Mouse (Mus musculus) MEL (cell line): ENCODE measurements around the gene Tex44. TPM values are rescaled to one million over a fixed set of nuclear protein-coding genes. Genes with fewer than 3 reads are reported as not detected.

ENCODE experiments used
- DNase-seq: peaks from one replicate; pipeline ENCODE4 v3.0.0; 2011; ENCODE audit warnings: low read depth, low spot score
- H3K27ac ChIP-seq: 2 replicates; pipeline ENCODE4 v1.5.1; 2012; ENCODE audit warnings: low read depth, mild to moderate bottlenecking, control low read depth, low read length, moderate library complexity; ENCODE audit not compliant: control insufficient read depth
- H3K27me3 ChIP-seq, 2 experiments: fragments of 150-350 bp in 1 of 2; sonication (generic) in 1 of 2; 2 replicates each; pipeline ENCODE4 v1.6.1; 2012; ENCODE audit warnings: low read length in 2 of 2, mild to moderate bottlenecking in 2 of 2, improper control_type of control experiment in 1 of 2, moderate library complexity in 1 of 2; ENCODE audit not compliant: insufficient read depth in 2 of 2, control insufficient read depth in 1 of 2
- H3K36me3 ChIP-seq, 2 experiments: 2 replicates each; pipeline ENCODE4 v1.6.1; 2012 to 2014; ENCODE audit warnings: low read length in 2 of 2, improper control_type of control experiment in 1 of 2, inconsistent platforms in 1 of 2, mild to moderate bottlenecking in 1 of 2; ENCODE audit not compliant: insufficient read depth in 2 of 2, control insufficient read depth in 1 of 2
- H3K4me1 ChIP-seq, 2 experiments: fragments of 150-350 bp in 1 of 2; sonication (generic) in 1 of 2; 2 replicates each; pipeline ENCODE4 v1.6.1; 2012; ENCODE audit warnings: low read length in 2 of 2, improper control_type of control experiment in 1 of 2, mild to moderate bottlenecking in 1 of 2; ENCODE audit not compliant: insufficient read depth in 2 of 2, control insufficient read depth in 1 of 2
- H3K4me3 ChIP-seq, 2 experiments: fragments of 150-350 bp in 1 of 2; sonication (generic) in 1 of 2; 2 replicates each; pipeline ENCODE4 v1.5.1; 2012; ENCODE audit warnings: low read depth in 2 of 2, low read length in 2 of 2, mild to moderate bottlenecking in 2 of 2, moderate library complexity in 2 of 2, control low read depth in 1 of 2, improper control_type of control experiment in 1 of 2; ENCODE audit not compliant: control insufficient read depth in 1 of 2, insufficient read depth in 1 of 2
- H3K79me2 ChIP-seq: 2 replicates; pipeline ENCODE4 v1.6.1; 2012; ENCODE audit warnings: mild to moderate bottlenecking, low read length, moderate library complexity; ENCODE audit not compliant: control insufficient read depth, poor library complexity, insufficient read depth
- H3K9ac ChIP-seq: 2 replicates; pipeline ENCODE4 v1.6.1; 2012; ENCODE audit warnings: low read depth, mild to moderate bottlenecking, control low read depth, low read length, moderate library complexity; ENCODE audit not compliant: control insufficient read depth, poor library complexity, severe bottlenecking
- H3K9me3 ChIP-seq: fragments of 150-350 bp; sonication (generic); replicated peaks from 2 replicates; pipeline ENCODE4 v1.6.1; 2012; ENCODE audit warnings: mild to moderate bottlenecking, low read length, improper control_type of control experiment, moderate library complexity; ENCODE audit not compliant: insufficient read depth
- CHD2 ChIP-seq: IDR thresholded peaks from 2 replicates; pipeline ENCODE4 v1.6.1; 2011; ENCODE audit warnings: low read length, improper control_type of control experiment
- E2F4 ChIP-seq: IDR thresholded peaks from 2 replicates; pipeline ENCODE4 v1.6.1; 2011; ENCODE audit warnings: low read depth, low read length, improper control_type of control experiment, borderline replicate concordance
- ELF1 ChIP-seq: IDR thresholded peaks from 2 replicates; pipeline ENCODE4 v1.6.1; 2014; ENCODE audit warnings: low read depth, mild to moderate bottlenecking, inconsistent platforms, low read length, improper control_type of control experiment, moderate library complexity
- EP300 ChIP-seq, 2 experiments: IDR thresholded peaks; 2 replicates each; pipeline ENCODE4 v1.6.1; 2011; ENCODE audit warnings: improper control_type of control experiment in 2 of 2, low read length in 2 of 2, low read depth in 1 of 2, mild to moderate bottlenecking in 1 of 2
- ETS1 ChIP-seq: IDR thresholded peaks from 2 replicates; pipeline ENCODE4 v1.6.1; 2012; ENCODE audit warnings: low read depth, mild to moderate bottlenecking, inconsistent platforms, low read length, improper control_type of control experiment, moderate library complexity
- GABPA ChIP-seq: IDR thresholded peaks from 2 replicates; pipeline ENCODE4 v1.6.1; 2012; ENCODE audit warnings: low read depth, mild to moderate bottlenecking, inconsistent platforms, low read length, improper control_type of control experiment, moderate library complexity
- HCFC1 ChIP-seq: IDR thresholded peaks from 2 replicates; pipeline ENCODE4 v1.6.1; 2012; ENCODE audit warnings: low read depth, mild to moderate bottlenecking, inconsistent platforms, low read length, improper control_type of control experiment, moderate library complexity
- JUND ChIP-seq: IDR thresholded peaks from 2 replicates; pipeline ENCODE4 v1.6.1; 2011; ENCODE audit warnings: low read depth, mild to moderate bottlenecking, improper control_type of control experiment, low read length
- KAT2A ChIP-seq: conservative IDR thresholded peaks from 2 replicates; pipeline ENCODE4 v1.6.1; 2012; ENCODE audit warnings: low read depth, low read length, improper control_type of control experiment, inconsistent platforms
- MAFK ChIP-seq: IDR thresholded peaks from 2 replicates; pipeline ENCODE4 v1.6.1; 2011; ENCODE audit warnings: low read depth, mild to moderate bottlenecking, low read length, improper control_type of control experiment, borderline replicate concordance
- MAX ChIP-seq: IDR thresholded peaks from 2 replicates; pipeline ENCODE4 v1.6.1; 2011; ENCODE audit warnings: low read length, improper control_type of control experiment
- MAZ ChIP-seq: IDR thresholded peaks from 2 replicates; pipeline ENCODE4 v1.6.1; 2012; ENCODE audit warnings: low read depth, mild to moderate bottlenecking, inconsistent platforms, low read length, improper control_type of control experiment
- MEF2A ChIP-seq: IDR thresholded peaks from 2 replicates; pipeline ENCODE4 v1.6.1; 2014; ENCODE audit warnings: low read depth, mild to moderate bottlenecking, inconsistent platforms, low read length, improper control_type of control experiment; ENCODE audit not compliant: poor library complexity, insufficient replicate concordance, severe bottlenecking; ENCODE audit errors: extremely low read depth
- MXI1 ChIP-seq: IDR thresholded peaks from 2 replicates; pipeline ENCODE4 v1.6.1; 2011; ENCODE audit warnings: mild to moderate bottlenecking, low read depth, low read length, improper control_type of control experiment
- MYC ChIP-seq: IDR thresholded peaks from 2 replicates; pipeline ENCODE4 v1.6.1; 2011; ENCODE audit warnings: low read depth, mild to moderate bottlenecking, low read length, improper control_type of control experiment, moderate library complexity
- NELFE ChIP-seq: IDR thresholded peaks from 2 replicates; pipeline ENCODE4 v1.6.1; 2011; ENCODE audit warnings: low read depth, low read length, improper control_type of control experiment
- NRF1 ChIP-seq: IDR thresholded peaks from 2 replicates; pipeline ENCODE4 v1.6.1; 2014; ENCODE audit warnings: low read depth, mild to moderate bottlenecking, inconsistent platforms, low read length, improper control_type of control experiment, moderate library complexity; ENCODE audit not compliant: poor library complexity, insufficient read depth, severe bottlenecking
- POLR2AphosphoS2 ChIP-seq: IDR thresholded peaks from 2 replicates; pipeline ENCODE4 v1.6.1; 2011; ENCODE audit warnings: low read length, improper control_type of control experiment
- POLR2AphosphoS5 ChIP-seq: IDR thresholded peaks from 2 replicates; pipeline ENCODE4 v1.6.1; 2012; ENCODE audit warnings: low read depth, borderline replicate concordance, mild to moderate bottlenecking, inconsistent platforms, low read length, moderate library complexity, mixed read lengths
- RCOR1 ChIP-seq: IDR thresholded peaks from 2 replicates; pipeline ENCODE4 v1.6.1; 2012; ENCODE audit warnings: low read depth, mild to moderate bottlenecking, inconsistent platforms, low read length, improper control_type of control experiment
- SMC3 ChIP-seq: IDR thresholded peaks from 2 replicates; pipeline ENCODE4 v1.6.1; 2011; ENCODE audit warnings: low read depth, low read length, improper control_type of control experiment
- TAL1 ChIP-seq: IDR thresholded peaks from 2 replicates; pipeline ENCODE4 v1.6.1; 2012; ENCODE audit warnings: mild to moderate bottlenecking, inconsistent platforms, low read length, moderate library complexity, mixed read lengths
- TBP ChIP-seq: IDR thresholded peaks from 2 replicates; pipeline ENCODE4 v1.8.0; 2011; ENCODE audit warnings: low read depth, low read length, improper control_type of control experiment
- TCF12 ChIP-seq: IDR thresholded peaks from 2 replicates; pipeline ENCODE4 v1.6.1; 2014; ENCODE audit warnings: low read depth, mild to moderate bottlenecking, inconsistent platforms, low read length, improper control_type of control experiment, moderate library complexity
- UBTF ChIP-seq: IDR thresholded peaks from 2 replicates; pipeline ENCODE4 v1.6.1; 2012; ENCODE audit warnings: low read depth, mild to moderate bottlenecking, inconsistent platforms, low read length, improper control_type of control experiment, moderate library complexity, borderline replicate concordance; ENCODE audit not compliant: insufficient read depth
- USF1 ChIP-seq: IDR thresholded peaks from 2 replicates; pipeline ENCODE4 v1.6.1; 2014; ENCODE audit warnings: low read depth, mild to moderate bottlenecking, inconsistent platforms, low read length, improper control_type of control experiment, moderate library complexity
- USF2 ChIP-seq, 2 experiments: IDR thresholded peaks; 2 replicates each; pipeline ENCODE4 v1.6.1; 2011 to 2012; ENCODE audit warnings: improper control_type of control experiment in 2 of 2, low read length in 2 of 2, borderline replicate concordance in 1 of 2, inconsistent platforms in 1 of 2, low read depth in 1 of 2, mild to moderate bottlenecking in 1 of 2; ENCODE audit not compliant: insufficient read depth in 1 of 2
- ZC3H11A ChIP-seq: IDR thresholded peaks from 2 replicates; pipeline ENCODE4 v1.6.1; 2012; ENCODE audit warnings: low read depth, mild to moderate bottlenecking, inconsistent platforms, low read length, improper control_type of control experiment
- ZNF384 ChIP-seq: IDR thresholded peaks from 2 replicates; pipeline ENCODE4 v1.6.1; 2012; ENCODE audit warnings: low read depth, mild to moderate bottlenecking, inconsistent platforms, low read length, improper control_type of control experiment
- polyA plus RNA-seq, 2 experiments: library from polyadenylated mRNA; stranded (reverse) in 1 of 2; unstranded in 1 of 2; fragments of >175 nt in 1 of 2; fragments of >200 nt in 1 of 2; gene quantifications; 2 replicates each; pipeline versions ENCODE4 v1.2.1 to v1.2.4; 2012; ENCODE audit warnings: low replicate concordance in 2 of 2, low read depth in 1 of 2; ENCODE audit not compliant: insufficient read length in 2 of 2, insufficient read depth in 1 of 2, missing spikeins in 1 of 2
- total RNA-seq: library from RNA; depleted of rRNA; stranded (reverse); fragments of 300-350 nt; gene quantifications from 2 replicates; pipeline ENCODE4 v1.2.3, GENCODE M21; 2012

Gene Tex44
- total and polyA plus RNA-seq, 3 experiments = not detected

DNA sequence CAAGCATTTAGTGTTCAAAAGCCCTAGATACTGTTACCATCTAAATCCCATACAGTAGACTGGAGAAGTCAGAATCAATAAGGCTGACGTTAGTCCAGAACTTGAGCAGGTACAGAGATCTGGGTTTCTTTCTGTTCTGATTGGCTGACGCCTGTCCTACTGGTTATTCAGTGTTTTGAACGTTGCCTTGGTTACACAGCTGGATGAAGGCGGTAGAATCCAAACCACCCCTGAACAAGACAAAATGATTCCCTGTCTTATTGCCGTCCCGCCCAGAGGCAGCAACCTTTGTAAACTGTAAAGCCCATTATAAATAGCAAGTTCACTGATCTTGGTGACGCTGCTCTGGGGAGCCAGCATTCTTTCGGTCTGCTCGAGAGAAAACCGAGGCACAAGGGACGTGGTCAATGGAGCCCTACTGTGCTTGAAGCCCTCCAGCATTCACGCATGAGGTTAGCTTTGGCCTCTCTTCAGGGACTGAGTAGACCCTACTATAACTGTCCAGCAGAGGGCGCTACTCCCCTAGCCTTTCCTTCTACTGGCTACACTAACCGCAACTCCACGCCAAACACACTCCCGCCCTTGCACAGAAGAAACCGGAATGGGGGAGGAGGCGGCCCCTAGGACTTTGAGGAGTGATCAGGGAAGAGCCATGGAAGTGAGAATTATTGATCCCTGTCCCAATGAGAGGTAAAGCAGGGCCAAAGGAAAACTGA is 14.2 kb downstream of the Tex44 start (continued):
- TF ChIP-seq USF2 (IDR thresholded peaks at IDR 0.05; ENCODE audit: borderline replicate concordance in 1 of 2, insufficient read depth in 1 of 2, low read depth in 1 of 2, low read length in 2 of 2) = no peak
- no peak for TF ChIP-seq ETS1
- TF ChIP-seq RCOR1 = no peak
- no peak for TF ChIP-seq MAX
- no peak; the same call in 1 of the 2 replicates for TF ChIP-seq MAZ
- no peak for TF ChIP-seq MEF2A
- TF ChIP-seq KAT2A = no peak
- TF ChIP-seq, all 39 proteins: peak for 12

DNA sequence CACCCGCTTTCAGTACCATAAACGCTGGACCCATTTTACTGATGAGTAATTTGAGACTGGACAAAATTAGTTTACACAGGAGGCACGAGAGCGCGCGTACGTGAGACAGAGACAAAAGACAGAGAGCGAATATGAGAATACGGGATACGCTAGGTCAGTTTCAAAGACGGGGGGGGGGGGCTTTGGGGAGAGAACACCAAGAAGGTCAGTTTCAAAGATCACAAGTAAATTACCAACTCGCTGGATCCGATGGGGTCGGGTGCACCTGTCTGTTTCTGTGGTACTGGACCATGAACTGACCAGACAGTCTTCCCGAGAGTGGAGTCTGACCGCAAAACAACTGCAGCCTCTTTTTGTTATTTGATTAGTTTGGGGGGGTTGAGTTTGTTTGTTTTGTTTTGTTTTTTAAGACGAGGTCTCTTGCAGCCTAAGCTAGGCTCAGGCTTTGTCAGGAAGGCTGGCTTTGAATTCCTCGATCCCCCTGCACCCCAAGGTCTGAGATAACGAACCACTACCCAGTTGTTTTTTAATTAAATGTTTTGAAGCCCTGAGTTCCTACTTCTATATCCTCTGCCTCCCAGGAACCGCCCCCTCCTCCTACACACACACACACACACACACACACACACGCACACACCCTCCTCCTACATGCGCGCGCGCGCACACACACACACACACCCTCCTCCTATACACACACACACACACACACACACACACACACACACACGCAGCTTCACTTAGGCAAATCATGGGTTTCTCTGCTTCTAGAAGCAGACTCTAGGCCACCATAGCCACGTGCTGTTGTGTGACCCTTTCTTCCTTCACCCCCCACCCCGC is 15.0 kb downstream of the Tex44 start:
- H3K27ac ChIP-seq = peak overlapping the region; percentile 90
- H3K27me3 ChIP-seq = no peaks in the 10 kb centered on the region
- peaks cover 11% of the 10 kb centered on the region; the same call in 1 of the 2 replicates for H3K79me2 ChIP-seq
- no peaks in the 10 kb centered on the region for H3K9me3 ChIP-seq
- peak; percentile 91 for DNase-seq
- H3K36me3 ChIP-seq = peaks cover 0 to 33% of the 10 kb centered on the region in 2 experiments; a peak in 2 of 4 replicates
- H3K4me1 ChIP-seq = peaks cover 10 to 44% of the 10 kb centered on the region in 2 experiments
- peak overlapping the region; percentile 58 to 71 for H3K4me3 ChIP-seq
- peak overlapping the region; percentile 92 for H3K9ac ChIP-seq
- TF ChIP-seq MAX (peak; percentile 82), ELF1 (0 out of 2 replicates have a peak, but pooled peaks have one; percentile 38), SMC3 (0 out of 2 replicates have a peak, but pooled peaks have one; percentile 3), MYC (peak; percentile 91), POLR2AphosphoS2 (peak; percentile 68; the same call in 1 of the 2 replicates), MAFK (no peak), ZNF384 (no peak), EP300 (IDR thresholded peaks at IDR 0.05; ENCODE audit: low read depth in 1 of 2, low read length in 2 of 2) (peak; percentile 50 to 69; a peak in 3 of 4 replicates), POLR2AphosphoS5 (peak; percentile 69; the same call in 1 of the 2 replicates), USF2 (IDR thresholded peaks at IDR 0.05; ENCODE audit: borderline replicate concordance in 1 of 2, insufficient read depth in 1 of 2, low read depth in 1 of 2, low read length in 2 of 2) (no peak), UBTF (no peak), ZC3H11A (no peak), TCF12 (peak; percentile 42), HCFC1 (peak; percentile 56; the same call in 1 of the 2 replicates), USF1 (peak; percentile 69), TBP (peak; percentile 79), GABPA (no peak), ETS1 (no peak; the same call in 1 of the 2 replicates), MAZ (peak; percentile 96), NRF1 (peak; percentile 64; the same call in 1 of the 2 replicates), NELFE (peak; percentile 63), MEF2A (no peak), KAT2A (no peak; the same call in 1 of the 2 replicates), MXI1 (peak; percentile 80), JUND (no peak), TAL1 (no peak; the same call in 1 of the 2 replicates), E2F4 (peak; percentile 58), CHD2 (no peak; the same call in 1 of the 2 replicates), RCOR1 (peak; percentile 50; the same call in 1 of the 2 replicates)
